Mouse (Mus musculus): Measurements from ENCODE around the gene Gm28042. TPM values are rescaled to one million over a fixed set of nuclear protein-coding genes. Genes with fewer than 3 reads are reported as not detected.

Gm28042 gene
- polyA plus RNA-seq, 1 experiment from 2014 or later, result 5.6 TPM

DNA sequence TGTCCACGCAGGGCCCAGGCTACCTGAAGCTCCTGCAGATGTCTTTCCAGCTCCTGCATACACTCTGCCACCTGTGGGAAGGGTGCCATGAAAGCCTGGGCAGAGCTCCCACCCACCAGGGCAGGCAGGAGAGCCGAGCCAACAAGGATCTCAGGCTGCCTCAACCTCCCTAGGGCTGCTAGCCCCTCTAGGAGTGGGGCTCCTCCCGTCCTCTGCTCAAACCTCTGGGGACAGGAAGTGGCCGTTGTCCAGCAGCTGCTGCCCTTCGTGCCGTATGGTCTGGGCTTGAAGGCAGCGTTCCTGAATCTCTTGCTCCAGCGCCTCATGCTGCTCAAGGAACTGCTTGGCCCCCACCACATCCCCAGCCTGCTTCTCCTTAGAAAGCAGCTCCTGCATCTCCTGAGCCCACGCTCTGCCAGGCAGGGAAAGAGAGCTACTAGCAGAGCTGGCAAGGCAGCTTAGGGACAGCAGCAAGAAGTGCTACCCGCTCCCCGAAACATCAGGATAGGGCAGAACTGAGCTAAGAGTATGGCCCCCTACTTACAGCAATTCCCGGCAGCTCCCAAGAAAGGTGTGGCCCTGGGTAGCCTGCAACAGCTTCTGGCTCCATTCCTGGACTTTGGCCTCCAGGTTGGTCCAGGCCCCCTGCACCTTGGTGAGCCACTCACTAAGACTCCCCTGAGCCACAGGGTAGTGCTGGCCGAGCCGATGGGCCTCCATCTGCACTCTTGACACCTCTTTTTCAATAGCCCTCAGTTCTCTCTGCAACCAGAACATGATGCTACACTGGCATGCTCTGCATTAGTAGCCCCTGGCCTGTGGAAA is 19.4 kb downstream of the Gm28042 start:
- Histone ChIP-seq H3K4me2 (no peak overlapping the region), H3K4me1 (replicated peaks) (no peaks in the 10 kb centered on the region), H3K36me3 (peaks cover 14% of the 10 kb centered on the region), H3K9ac (no peak overlapping the region), H3K4me3 (no peak overlapping the region), H3K9me3 (no peaks in the 10 kb centered on the region), H3K27ac (no peak overlapping the region), H3K27me3 (0 out of 2 replicates have a peak, but pooled peaks cover 4% of the 10 kb centered on the region)
- 74% methylated on average over 14 of the region's 14 CpGs for WGBS
- no peak for ATAC-seq (ENCODE audit: low FRiP score)

DNA sequence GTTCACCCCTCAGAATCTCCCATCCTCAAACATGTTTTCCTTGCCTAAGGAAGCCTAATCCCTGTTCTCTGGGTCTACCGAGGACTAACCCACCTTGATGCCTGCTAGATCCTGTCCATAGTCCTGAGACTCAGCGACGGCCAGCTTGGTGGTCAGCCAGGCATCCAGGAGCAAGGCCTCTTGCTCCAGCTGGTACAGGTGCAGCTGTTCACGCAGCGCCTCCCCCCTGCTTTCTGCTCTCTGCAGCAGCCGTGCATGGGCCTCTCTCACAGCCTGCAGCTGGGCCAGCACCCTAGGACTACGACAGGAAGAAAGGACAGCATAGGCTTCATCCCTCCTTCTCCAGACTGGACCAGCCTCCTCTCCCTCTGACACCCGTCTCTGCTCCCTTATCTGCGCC is 20.9 kb downstream of the Gm28042 start:
- no peak for ATAC-seq (ENCODE audit: low FRiP score)
- Histone ChIP-seq H3K4me3 (no peak overlapping the region), H3K27ac (no peak overlapping the region), H3K9ac (no peak overlapping the region), H3K4me2 (no peak overlapping the region), H3K27me3 (0 out of 2 replicates have a peak, but pooled peaks cover 4% of the 10 kb centered on the region), H3K9me3 (no peaks in the 10 kb centered on the region), H3K4me1 (replicated peaks) (no peaks in the 10 kb centered on the region), H3K36me3 (no peaks in the 10 kb centered on the region; the same call in 1 of the 2 replicates)
- WGBS, result 80% methylated on average over 9 of the region's 9 CpGs

DNA sequence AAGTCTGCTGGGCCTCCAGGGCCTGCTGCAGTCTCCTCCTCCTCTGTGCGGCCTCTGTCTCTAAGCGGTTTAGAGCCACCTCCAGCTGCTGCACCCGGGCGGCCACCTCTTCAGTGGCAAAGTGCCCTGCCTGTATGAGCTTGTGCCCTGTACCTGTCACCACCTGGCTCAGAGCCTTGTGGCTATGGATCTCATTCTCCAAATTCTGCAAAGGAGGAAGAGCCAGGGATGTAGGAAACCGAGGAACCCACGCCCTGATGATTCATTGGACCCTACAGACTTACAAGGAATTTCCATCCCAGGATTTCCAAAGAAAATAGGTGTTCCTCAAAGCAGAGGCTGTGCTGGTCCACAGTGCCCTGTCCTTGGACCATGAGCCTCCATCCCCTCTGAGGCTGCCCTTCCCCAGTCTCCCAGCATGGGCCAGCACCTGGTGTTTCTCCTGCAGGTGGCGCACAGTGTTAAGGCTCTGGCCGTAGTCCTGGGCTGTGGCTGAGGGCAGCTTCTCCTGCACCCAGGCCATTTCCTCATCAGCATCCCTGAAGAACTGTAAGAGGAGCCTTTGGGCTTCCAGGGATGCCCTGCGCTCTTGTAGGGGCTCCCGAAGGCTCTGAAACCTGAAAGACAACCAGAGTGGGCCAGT is 22.5 kb downstream of the Gm28042 start:
- no peak for ATAC-seq (ENCODE audit: low FRiP score)
- no peak overlapping the region for H3K27ac ChIP-seq
- H3K9me3 ChIP-seq, result no peaks in the 10 kb centered on the region
- H3K9ac ChIP-seq, result no peak overlapping the region
- H3K4me2 ChIP-seq, result no peak overlapping the region
- no peak overlapping the region for H3K4me3 ChIP-seq
- no peaks in the 10 kb centered on the region for H3K4me1 ChIP-seq (replicated peaks)
- H3K36me3 ChIP-seq, result no peaks in the 10 kb centered on the region
- H3K27me3 ChIP-seq, result 0 out of 2 replicates have a peak, but pooled peaks cover 4% of the 10 kb centered on the region
- WGBS, result 60% methylated on average over 10 of the region's 10 CpGs

DNA sequence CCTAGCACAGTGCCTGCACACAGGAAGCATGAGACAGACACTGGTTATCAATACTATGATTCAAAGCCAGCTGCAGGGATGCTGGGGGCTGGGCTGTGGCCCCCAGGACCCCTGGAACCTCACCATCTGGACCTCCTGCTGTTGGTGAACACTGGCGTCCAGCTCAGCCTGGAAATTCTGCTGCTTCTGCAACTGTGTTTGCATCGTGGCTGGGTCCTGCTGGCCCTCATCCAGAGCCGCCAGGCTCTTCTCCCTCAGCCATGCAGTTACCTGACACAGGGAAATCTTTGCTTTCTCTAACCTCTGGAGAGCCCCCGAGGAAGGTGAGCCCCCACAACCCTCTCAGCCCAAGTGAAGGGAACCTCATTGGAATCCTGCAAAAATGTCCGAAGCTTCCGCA is 24.1 kb downstream of the Gm28042 start:
- no peak overlapping the region for H3K4me2 ChIP-seq
- H3K9ac ChIP-seq, result no peak overlapping the region
- H3K27me3 ChIP-seq, result 0 out of 2 replicates have a peak, but pooled peaks cover 4% of the 10 kb centered on the region
- H3K27ac ChIP-seq, result no peak overlapping the region
- H3K4me3 ChIP-seq, result no peak overlapping the region
- H3K36me3 ChIP-seq, result no peaks in the 10 kb centered on the region
- no peaks in the 10 kb centered on the region for H3K4me1 ChIP-seq (replicated peaks)
- no peaks in the 10 kb centered on the region for H3K9me3 ChIP-seq
- ATAC-seq (ENCODE audit: low FRiP score), result no peak
- WGBS, result 64% methylated on average over 6 of the region's 6 CpGs

DNA sequence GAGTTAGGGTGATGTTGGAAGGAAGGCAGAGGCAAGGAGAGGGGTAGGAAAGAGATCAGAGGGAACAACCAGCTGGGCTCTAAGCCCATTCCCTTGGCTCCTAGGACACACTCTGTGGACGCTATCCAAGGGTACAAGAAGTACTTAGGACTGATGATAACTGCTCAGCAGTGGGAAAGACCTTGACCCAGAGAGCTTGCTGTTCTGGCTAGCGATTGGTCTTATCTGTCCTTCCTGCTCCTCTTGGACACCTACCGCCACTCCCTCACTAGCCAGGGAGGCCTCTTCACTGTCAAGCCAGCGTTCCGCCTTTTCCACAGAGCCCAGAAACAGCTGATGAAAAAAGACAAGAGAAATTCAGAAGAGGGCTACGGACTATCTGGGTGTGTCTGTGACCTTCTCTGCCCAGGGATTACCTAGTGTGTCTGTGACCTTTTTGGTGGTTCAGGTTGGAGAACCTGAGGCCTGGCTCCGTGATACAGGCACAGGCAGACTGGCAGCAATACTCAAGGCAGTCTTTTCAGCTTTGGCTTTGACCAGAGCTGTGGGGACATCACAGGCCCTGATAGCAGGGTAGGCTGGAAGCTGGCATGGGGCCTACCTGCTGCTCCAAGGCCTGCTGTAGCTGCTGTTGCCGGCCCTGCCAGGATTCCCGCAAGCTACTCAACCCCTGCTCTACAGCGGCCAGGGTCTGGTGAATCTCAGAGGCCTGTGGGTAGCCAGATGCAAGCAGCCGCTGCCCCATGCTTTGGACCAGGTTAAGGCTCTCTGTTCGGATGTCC is 27.7 kb downstream of the Gm28042 start:
- Histone ChIP-seq H3K4me2 (no peak overlapping the region), H3K4me1 (replicated peaks) (no peaks in the 10 kb centered on the region), H3K36me3 (no peaks in the 10 kb centered on the region), H3K27me3 (0 out of 2 replicates have a peak, but pooled peaks cover 4% of the 10 kb centered on the region), H3K27ac (no peak overlapping the region), H3K9me3 (no peaks in the 10 kb centered on the region), H3K4me3 (no peak overlapping the region), H3K9ac (no peak overlapping the region)
- ATAC-seq (ENCODE audit: low FRiP score), result no peak
- 92% methylated on average over 12 of the region's 12 CpGs for WGBS

DNA sequence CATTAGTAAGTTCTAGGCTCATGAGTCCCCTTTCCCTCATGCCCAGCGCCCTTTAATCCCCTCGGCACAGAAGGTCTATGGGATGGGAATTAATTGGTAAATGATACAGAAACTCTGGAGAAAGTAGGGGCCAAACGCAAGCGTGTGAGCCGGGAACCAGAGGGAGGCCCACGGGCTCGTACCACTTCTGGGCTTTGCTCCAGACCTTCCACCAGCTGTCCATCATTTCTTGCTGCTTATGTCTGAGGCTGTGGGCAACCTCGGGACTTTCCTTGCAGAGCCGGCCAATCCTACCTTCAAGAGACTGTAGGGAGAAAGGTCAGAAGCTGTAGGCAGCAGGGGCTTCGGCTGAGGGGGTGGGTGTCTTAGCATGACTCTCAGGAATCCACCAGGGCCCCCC is 28.6 kb downstream of the Gm28042 start:
- H3K4me2 ChIP-seq, result no peak overlapping the region
- WGBS, result 90% methylated on average over 10 of the region's 10 CpGs
- H3K27ac ChIP-seq, result no peak overlapping the region
- H3K9me3 ChIP-seq, result no peaks in the 10 kb centered on the region
- H3K9ac ChIP-seq, result no peak overlapping the region
- ATAC-seq (ENCODE audit: low FRiP score), result no peak
- no peaks in the 10 kb centered on the region for H3K27me3 ChIP-seq
- no peaks in the 10 kb centered on the region for H3K36me3 ChIP-seq
- H3K4me1 ChIP-seq (replicated peaks), result no peaks in the 10 kb centered on the region
- H3K4me3 ChIP-seq, result no peak overlapping the region

DNA sequence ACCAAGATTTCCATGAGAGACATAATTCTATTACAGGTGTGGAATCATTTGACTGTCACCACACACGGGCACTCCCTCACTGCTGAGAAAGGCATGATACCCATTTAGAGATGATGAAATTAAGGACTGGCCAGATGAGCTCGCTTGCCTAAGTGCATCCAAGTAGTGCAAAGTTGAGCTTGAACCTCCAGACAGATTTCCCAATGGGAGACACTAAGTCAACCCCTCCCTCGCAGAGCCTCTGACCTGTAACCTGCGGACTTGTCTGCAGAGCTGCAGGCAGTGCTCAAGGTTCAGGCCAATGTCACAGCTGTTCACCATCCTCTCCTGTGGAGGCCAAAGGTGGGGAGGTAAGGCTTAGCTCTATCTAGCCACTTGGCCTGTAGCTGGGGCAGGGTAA is 31.5 kb downstream of the Gm28042 start:
- Histone ChIP-seq H3K27ac (no peak overlapping the region), H3K36me3 (no peaks in the 10 kb centered on the region), H3K4me1 (replicated peaks) (no peaks in the 10 kb centered on the region), H3K4me3 (no peak overlapping the region), H3K27me3 (no peaks in the 10 kb centered on the region), H3K9ac (no peak overlapping the region; the same call in 1 of the 2 replicates), H3K4me2 (no peak overlapping the region), H3K9me3 (no peaks in the 10 kb centered on the region)
- WGBS, result 88% methylated on average over 4 of the region's 4 CpGs
- ATAC-seq (ENCODE audit: low FRiP score), result no peak

DNA sequence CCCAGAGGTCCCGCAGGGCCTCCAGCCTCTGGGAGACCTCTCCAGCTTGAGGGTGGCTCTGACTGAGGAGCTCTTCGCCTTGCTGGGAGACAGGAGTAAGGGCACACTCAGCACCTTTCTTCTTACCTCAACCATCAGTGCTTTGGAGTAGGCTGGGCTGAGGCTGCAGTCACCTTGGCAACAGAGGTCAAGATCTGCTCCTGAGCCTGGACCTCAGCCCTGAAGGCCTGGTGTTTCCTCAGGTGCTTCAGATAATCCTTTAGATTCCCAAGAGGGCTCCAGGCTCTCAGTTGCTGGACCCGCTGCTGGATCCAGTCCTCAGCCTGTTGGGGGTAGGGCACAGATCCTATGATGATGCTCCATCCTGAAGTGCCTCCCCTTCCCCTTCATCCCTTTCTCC is 32.2 kb downstream of the Gm28042 start:
- no peaks in the 10 kb centered on the region for H3K4me1 ChIP-seq (replicated peaks)
- H3K27ac ChIP-seq, result no peak overlapping the region
- no peak overlapping the region for H3K9ac ChIP-seq
- H3K4me2 ChIP-seq, result no peak overlapping the region
- ATAC-seq (ENCODE audit: low FRiP score), result no peak
- H3K9me3 ChIP-seq, result no peaks in the 10 kb centered on the region
- H3K36me3 ChIP-seq, result no peaks in the 10 kb centered on the region
- 82% methylated on average over 3 of the region's 3 CpGs for WGBS
- no peaks in the 10 kb centered on the region for H3K27me3 ChIP-seq
- no peak overlapping the region for H3K4me3 ChIP-seq

DNA sequence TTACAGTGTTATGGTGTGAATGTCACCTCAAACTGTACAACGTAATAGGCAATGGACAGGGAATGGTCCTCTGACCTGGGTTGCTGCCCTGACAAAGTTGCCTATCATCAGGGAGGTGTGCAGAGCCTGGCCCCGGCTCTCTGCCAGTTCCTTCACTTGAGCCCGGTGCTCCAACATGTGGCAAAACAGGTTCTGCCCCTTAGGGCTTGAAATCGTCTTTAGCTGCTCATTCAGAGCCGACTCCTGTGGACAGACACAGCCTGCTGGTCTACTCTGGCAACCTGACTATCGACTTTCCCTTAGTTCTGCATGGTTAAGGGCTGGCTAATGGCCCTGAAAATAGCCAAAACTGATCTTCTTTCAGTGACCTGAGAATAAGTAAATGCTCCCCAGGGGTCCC is 32.9 kb downstream of the Gm28042 start:
- Histone ChIP-seq H3K4me3 (no peak overlapping the region), H3K9ac (no peak overlapping the region), H3K27ac (no peak overlapping the region), H3K4me1 (replicated peaks) (no peaks in the 10 kb centered on the region), H3K4me2 (no peak overlapping the region), H3K9me3 (no peaks in the 10 kb centered on the region), H3K36me3 (no peaks in the 10 kb centered on the region), H3K27me3 (no peaks in the 10 kb centered on the region)
- WGBS, result 73% methylated on average over 6 of the region's 6 CpGs
- ATAC-seq (ENCODE audit: low FRiP score), result no peak

DNA sequence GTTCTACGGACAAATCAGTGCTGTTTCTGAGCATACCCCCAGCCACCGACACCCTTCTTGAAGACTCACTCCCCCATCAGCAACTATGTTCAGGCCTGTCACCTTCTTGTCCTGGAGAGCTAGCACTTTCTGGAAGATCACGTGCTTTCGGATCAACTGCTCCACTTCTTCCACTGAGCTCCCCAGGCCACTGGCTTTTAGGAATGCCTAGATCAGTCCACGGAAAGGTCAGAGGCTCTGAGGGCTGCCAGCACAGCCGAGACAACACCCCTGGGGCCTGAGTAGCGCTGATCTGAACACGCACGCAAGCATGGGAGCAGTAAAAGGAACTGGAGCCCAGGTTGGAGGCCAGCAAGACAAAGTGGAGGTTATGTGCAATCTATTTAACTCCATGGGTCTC is 33.4 kb downstream of the Gm28042 start:
- 77% methylated on average over 9 of the region's 9 CpGs for WGBS
- Histone ChIP-seq H3K27me3 (no peaks in the 10 kb centered on the region), H3K9ac (no peak overlapping the region), H3K9me3 (no peaks in the 10 kb centered on the region), H3K4me3 (no peak overlapping the region), H3K4me2 (no peak overlapping the region), H3K36me3 (no peaks in the 10 kb centered on the region), H3K27ac (no peak overlapping the region), H3K4me1 (replicated peaks) (no peaks in the 10 kb centered on the region)
- no peak for ATAC-seq (ENCODE audit: low FRiP score)

DNA sequence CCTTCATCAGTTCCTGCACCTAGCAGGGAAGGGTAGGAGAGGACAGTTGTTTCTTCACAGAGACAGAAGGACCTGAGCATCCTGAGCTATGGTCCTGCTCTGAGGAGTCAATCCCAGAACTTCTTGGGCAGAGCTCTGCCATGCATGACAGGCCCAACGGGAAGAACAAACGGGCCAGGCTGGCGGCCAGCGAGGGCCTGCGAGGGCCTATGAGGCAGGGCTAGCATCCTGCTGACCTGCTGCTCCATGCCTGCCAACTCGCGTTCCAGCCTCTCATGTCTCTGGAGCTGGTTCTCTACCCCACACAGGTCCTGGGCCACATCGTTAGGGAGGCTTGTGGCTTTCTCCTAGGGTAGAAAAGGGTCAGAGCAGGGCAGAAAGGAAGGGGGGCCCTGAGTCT is 35.0 kb downstream of the Gm28042 start:
- Histone ChIP-seq H3K27ac (no peak overlapping the region), H3K4me3 (no peak overlapping the region), H3K4me2 (no peak overlapping the region), H3K9ac (no peak overlapping the region), H3K9me3 (no peaks in the 10 kb centered on the region), H3K36me3 (no peaks in the 10 kb centered on the region), H3K27me3 (no peaks in the 10 kb centered on the region), H3K4me1 (replicated peaks) (no peaks in the 10 kb centered on the region)
- no peak for ATAC-seq (ENCODE audit: low FRiP score)
- 88% methylated on average over 8 of the region's 8 CpGs for WGBS

DNA sequence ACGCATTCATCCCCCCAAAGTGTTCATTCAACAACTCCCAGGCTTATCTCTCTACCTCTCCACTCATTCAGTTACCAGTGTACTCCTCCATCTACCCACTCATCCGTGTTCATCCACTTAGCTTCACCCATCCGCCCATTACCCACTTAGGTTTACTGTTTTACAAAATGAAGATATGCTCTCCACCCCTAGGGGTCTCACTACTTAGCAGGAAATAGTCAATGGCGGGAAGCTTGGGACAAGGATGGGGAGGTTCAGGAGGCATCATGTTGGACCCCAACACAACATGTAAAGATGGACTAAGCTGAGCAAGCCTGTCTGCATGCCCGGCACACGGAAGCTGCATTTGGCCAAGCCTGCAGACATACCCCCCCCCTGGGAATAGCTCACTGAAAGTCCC is 37.3 kb downstream of the Gm28042 start:
- no peak overlapping the region for H3K27ac ChIP-seq
- no peaks in the 10 kb centered on the region for H3K9me3 ChIP-seq
- no peak for ATAC-seq (ENCODE audit: low FRiP score)
- H3K4me3 ChIP-seq, result no peak overlapping the region
- peaks cover 8% of the 10 kb centered on the region for H3K4me1 ChIP-seq (replicated peaks)
- H3K4me2 ChIP-seq, result no peak overlapping the region
- H3K36me3 ChIP-seq, result no peaks in the 10 kb centered on the region
- no peaks in the 10 kb centered on the region for H3K27me3 ChIP-seq
- WGBS, result 86% methylated on average over 6 of the region's 6 CpGs
- no peak overlapping the region for H3K9ac ChIP-seq
